Mouse (Mus musculus) neural tube, embryonic 14.5 days (tissue): ENCODE data around the gene Mrc2. TPM values are rescaled to one million over a fixed set of nuclear protein-coding genes. Genes with fewer than 3 reads are reported as not detected.

Experiments
- ATAC-seq: fragments of 200-750 bp; cut with Nextera tagmentation; 2 replicates; pipeline ENCODE4 v1.8.0; 2017; ENCODE audit warnings: low read depth, mild to moderate bottlenecking, moderate TSS enrichment, moderate library complexity
- H3K27ac ChIP-seq: fragments of 300-500 bp; sonication (generic); 2 replicates; pipeline ENCODE4 v1.5.1; 2014; ENCODE audit warnings: low read depth, mild to moderate bottlenecking, control low read depth, low read length, moderate library complexity, mixed read lengths
- H3K27me3 ChIP-seq: fragments of 300-500 bp; sonication (generic); 2 replicates; pipeline ENCODE4 v1.6.1; 2014; ENCODE audit warnings: low read length; ENCODE audit not compliant: control insufficient read depth, insufficient read depth
- H3K36me3 ChIP-seq: fragments of 300-500 bp; sonication (generic); 2 replicates; pipeline ENCODE4 v1.6.1; 2014; ENCODE audit warnings: low read length, mixed read lengths; ENCODE audit not compliant: control insufficient read depth, insufficient read depth
- H3K4me1 ChIP-seq: fragments of 300-500 bp; sonication (generic); 2 replicates; pipeline ENCODE4 v1.6.1; 2014; ENCODE audit warnings: low read length; ENCODE audit not compliant: control insufficient read depth, insufficient read depth
- H3K4me2 ChIP-seq: fragments of 300-500 bp; sonication (generic); 2 replicates; pipeline ENCODE4 v1.6.1; 2014; ENCODE audit warnings: mild to moderate bottlenecking, low read depth, low read length, control low read depth
- H3K4me3 ChIP-seq: fragments of 300-500 bp; sonication (generic); 2 replicates; pipeline ENCODE4 v1.5.1; 2014; ENCODE audit warnings: low read depth, low read length, control low read depth, mixed read lengths
- H3K9ac ChIP-seq: fragments of 300-500 bp; sonication (generic); replicated peaks from 2 replicates; pipeline ENCODE4 v1.6.1; 2014; ENCODE audit warnings: low read depth, mild to moderate bottlenecking, control low read depth, low read length, mixed read lengths
- H3K9me3 ChIP-seq: fragments of 300-500 bp; sonication (generic); 2 replicates; pipeline ENCODE4 v1.6.1; 2016; ENCODE audit warnings: low read length; ENCODE audit not compliant: control insufficient read depth
- WGBS: fragments of 180-500 bp; shearing (Covaris S2); extraction: QIAGEN DNeasy Blood & Tissue Kit; methylation state at CpG from one replicate; pipeline ENCODE4 v1.1.7; 2014; 5-methylcytosine and 5-hydroxymethylcytosine counted together
- polyA plus RNA-seq: library from polyadenylated mRNA; unstranded; fragments of >200 nt; fragmentation: Nextera tagmentation; extraction: Ambion mirVana; gene quantifications from 2 replicates; pipeline ENCODE4 v1.2.1, GENCODE M21; 2014

Mrc2 gene
- polyA plus RNA-seq, 1 experiment from 2014 or later = 1.8 TPM

GRCm38 (mm10) chr11:105313633-105314014 lies 21.2 kb downstream of the Mrc2 start:
- no peak overlapping the region; the same call in 1 of the 2 replicates for H3K27ac ChIP-seq
- no peak overlapping the region for H3K9ac ChIP-seq
- H3K4me3 ChIP-seq = no peak overlapping the region
- no peak overlapping the region for H3K4me2 ChIP-seq
- H3K9me3 ChIP-seq = no peaks in the 10 kb centered on the region
- no peaks in the 10 kb centered on the region for H3K36me3 ChIP-seq
- WGBS = 38% methylated on average over 8 of the region's 8 CpGs
- H3K27me3 ChIP-seq = no peaks in the 10 kb centered on the region
- no peak for ATAC-seq
- peaks cover 12% of the 10 kb centered on the region; the same call in 1 of the 2 replicates for H3K4me1 ChIP-seq

GRCm38 (mm10) chr11:105315296-105315695 lies 22.9 kb downstream of the Mrc2 start:
- Histone ChIP-seq H3K9me3 (no peaks in the 10 kb centered on the region), H3K27ac (no peak overlapping the region), H3K4me3 (no peak overlapping the region), H3K9ac (no peak overlapping the region), H3K27me3 (no peaks in the 10 kb centered on the region), H3K4me1 (peaks cover 12% of the 10 kb centered on the region; the same call in 1 of the 2 replicates), H3K4me2 (no peak overlapping the region), H3K36me3 (no peaks in the 10 kb centered on the region)
- ATAC-seq = no peak
- 71% methylated on average over 8 of the region's 8 CpGs for whole genome bisulfite sequencing

- Histone ChIP-seq H3K36me3 (no peaks in the 10 kb centered on the region), H3K4me2 (no peak overlapping the region), H3K9ac (no peak overlapping the region), H3K4me1 (peaks cover 12% of the 10 kb centered on the region; the same call in 1 of the 2 replicates), H3K9me3 (no peaks in the 10 kb centered on the region), H3K27ac (no peak overlapping the region), H3K4me3 (no peak overlapping the region), H3K27me3 (no peaks in the 10 kb centered on the region)
- WGBS = 96% methylated on average over 4 of the region's 4 CpGs
- ATAC-seq = no peak
Measured at GRCm38 (mm10) chr11:105316121-105316520, 23.7 kb downstream of the Mrc2 start.

- no peaks in the 10 kb centered on the region for H3K9me3 ChIP-seq
- no peaks in the 10 kb centered on the region for H3K27me3 ChIP-seq
- 95% methylated on average over 6 of the region's 6 CpGs for WGBS
- ATAC-seq = no peak
- H3K4me3 ChIP-seq = no peak overlapping the region
- no peak overlapping the region for H3K9ac ChIP-seq
- no peaks in the 10 kb centered on the region for H3K36me3 ChIP-seq
- H3K4me1 ChIP-seq = peaks cover 5% of the 10 kb centered on the region; the same call in 1 of the 2 replicates
- no peak overlapping the region for H3K4me2 ChIP-seq
- H3K27ac ChIP-seq = no peak overlapping the region
Measured at GRCm38 (mm10) chr11:105317769-105318168, 25.3 kb downstream of the Mrc2 start.

GRCm38 (mm10) chr11:105321090-105321489 lies 28.6 kb downstream of the Mrc2 start:
- H3K27me3 ChIP-seq = no peaks in the 10 kb centered on the region
- no peaks in the 10 kb centered on the region for H3K9me3 ChIP-seq
- H3K27ac ChIP-seq = no peak overlapping the region
- H3K4me3 ChIP-seq = no peak overlapping the region
- H3K36me3 ChIP-seq = no peaks in the 10 kb centered on the region
- 89% methylated on average over 2 of the region's 2 CpGs for WGBS
- no peak for ATAC-seq
- H3K9ac ChIP-seq = no peak overlapping the region
- no peaks in the 10 kb centered on the region for H3K4me1 ChIP-seq
- H3K4me2 ChIP-seq = no peak overlapping the region

GRCm38 (mm10) chr11:105323530-105323929 lies 31.1 kb downstream of the Mrc2 start:
- Histone ChIP-seq H3K4me3 (no peak overlapping the region), H3K27ac (no peak overlapping the region), H3K4me1 (no peaks in the 10 kb centered on the region), H3K9me3 (no peaks in the 10 kb centered on the region), H3K4me2 (no peak overlapping the region), H3K27me3 (no peaks in the 10 kb centered on the region), H3K9ac (no peak overlapping the region), H3K36me3 (no peaks in the 10 kb centered on the region)
- WGBS = 93% methylated on average over 5 of the region's 5 CpGs
- ATAC-seq = no peak

- Histone ChIP-seq H3K27me3 (no peaks in the 10 kb centered on the region), H3K27ac (no peak overlapping the region), H3K4me1 (no peaks in the 10 kb centered on the region), H3K9me3 (no peaks in the 10 kb centered on the region), H3K4me3 (no peak overlapping the region), H3K36me3 (no peaks in the 10 kb centered on the region), H3K4me2 (no peak overlapping the region), H3K9ac (no peak overlapping the region)
- WGBS = 90% methylated on average over 3 of the region's 3 CpGs
- ATAC-seq = no peak
Measured at GRCm38 (mm10) chr11:105327101-105327500, 34.7 kb downstream of the Mrc2 start.

- 77% methylated on average over 9 of the region's 9 CpGs for WGBS
- H3K4me3 ChIP-seq = no peak overlapping the region
- H3K9ac ChIP-seq = no peak overlapping the region
- no peaks in the 10 kb centered on the region for H3K4me1 ChIP-seq
- ATAC-seq = no peak
- H3K36me3 ChIP-seq = no peaks in the 10 kb centered on the region
- H3K4me2 ChIP-seq = no peak overlapping the region
- no peak overlapping the region for H3K27ac ChIP-seq
- no peaks in the 10 kb centered on the region for H3K9me3 ChIP-seq
- H3K27me3 ChIP-seq = no peaks in the 10 kb centered on the region
Measured at GRCm38 (mm10) chr11:105329962-105330361, 37.5 kb downstream of the Mrc2 start.

- H3K4me2 ChIP-seq = no peak overlapping the region
- no peaks in the 10 kb centered on the region for H3K9me3 ChIP-seq
- H3K9ac ChIP-seq = no peak overlapping the region
- no peaks in the 10 kb centered on the region for H3K4me1 ChIP-seq
- no peaks in the 10 kb centered on the region for H3K27me3 ChIP-seq
- no peaks in the 10 kb centered on the region for H3K36me3 ChIP-seq
- no peak overlapping the region for H3K27ac ChIP-seq
- no peak overlapping the region for H3K4me3 ChIP-seq
- ATAC-seq = no peak
- 86% methylated on average over 3 of the region's 3 CpGs for WGBS
Measured at GRCm38 (mm10) chr11:105331129-105331528, 38.7 kb downstream of the Mrc2 start.

- H3K36me3 ChIP-seq = no peaks in the 10 kb centered on the region
- no peaks in the 10 kb centered on the region for H3K27me3 ChIP-seq
- no peak overlapping the region for H3K4me2 ChIP-seq
- no peaks in the 10 kb centered on the region for H3K4me1 ChIP-seq
- 42% methylated on average over 10 of the region's 10 CpGs for WGBS
- H3K9me3 ChIP-seq = no peaks in the 10 kb centered on the region
- H3K27ac ChIP-seq = no peak overlapping the region
- no peak overlapping the region for H3K9ac ChIP-seq
- no peak for ATAC-seq
- H3K4me3 ChIP-seq = no peak overlapping the region
Measured at GRCm38 (mm10) chr11:105331732-105332131, 39.3 kb downstream of the Mrc2 start.
